ENCODE assay signal across 11 mouse cellular contexts in the genomic region with DNA sequence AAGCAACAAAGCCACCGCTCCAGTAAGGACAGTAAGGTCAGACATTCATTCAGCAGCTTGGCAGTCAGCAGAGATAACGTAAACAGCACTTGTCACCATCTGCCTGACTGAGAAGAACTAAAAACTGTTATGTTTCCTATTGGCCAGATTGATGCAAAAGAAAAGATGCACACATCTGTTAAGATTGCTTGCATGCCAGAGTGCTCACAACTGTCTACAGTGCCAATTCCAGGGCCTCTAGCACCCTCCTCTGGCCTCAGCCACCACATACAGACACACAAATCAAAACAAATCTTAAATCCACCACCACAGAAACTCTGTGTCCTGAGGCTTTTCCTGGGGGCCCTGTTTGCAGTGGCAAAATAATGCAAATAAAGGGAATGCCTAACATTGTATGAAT. TPM values are rescaled to one million over a fixed set of nuclear protein-coding genes. Genes with fewer than 3 reads are reported as not detected.
A peak's percentile ranks its signal among the peaks of the same experiment; 100 is the strongest.
DNase-seq lines count a peak whose midpoint lies in the region; ATAC-seq and TF ChIP-seq lines count a peak whose summit lies in the region.
"Had no signal": no experiment of that assay in that cellular context is flagged by ENCODE, and none has a peak within 500 bp of the region (broad histone marks: within the 10 kb centered on the region; RNA-seq: fewer than 3 reads in every experiment).

No protein-coding gene starts in this region.

- no peaks in the 10 kb centered on the region for H3K27me3 ChIP-seq in heart, adult 2 months (ENCODE audit: control insufficient read depth, insufficient read depth, low read length)
- H3K27me3 ChIP-seq in midbrain, embryonic 14.5 days (ENCODE audit: control insufficient read depth, insufficient read depth, low read length): no peaks in the 10 kb centered on the region
- H3K27me3 ChIP-seq in midbrain, embryonic 13.5 days: no peaks in the 10 kb centered on the region
- H3K27me3 ChIP-seq: hindbrain, embryonic 15.5 days had no signal

- H3K36me3 ChIP-seq in heart, adult 2 months (ENCODE audit: control insufficient read depth, insufficient read depth, low read length): no peaks in the 10 kb centered on the region
- H3K36me3 ChIP-seq in midbrain, embryonic 14.5 days (ENCODE audit: control insufficient read depth, insufficient read depth, low read length): no peaks in the 10 kb centered on the region
- no peaks in the 10 kb centered on the region for H3K36me3 ChIP-seq in midbrain, embryonic 13.5 days
- H3K36me3 ChIP-seq: hindbrain, embryonic 15.5 days had no signal

- WGBS in heart, adult 2 months: 52% methylated on average over 2 of the region's 2 CpGs
- 88% methylated on average over 2 of the region's 2 CpGs for WGBS in midbrain, embryonic 14.5 days
- WGBS in midbrain, embryonic 13.5 days: 89% methylated on average over 2 of the region's 2 CpGs

- H3K27ac ChIP-seq in heart, adult 2 months: no peak overlapping the region
- H3K27ac ChIP-seq in midbrain, embryonic 14.5 days (replicated peaks; ENCODE audit: low read depth, low read length): no peak overlapping the region
- H3K27ac ChIP-seq in midbrain, embryonic 13.5 days: no peak overlapping the region
- H3K27ac ChIP-seq: hindbrain, embryonic 15.5 days had no signal

- peak; percentile 55 for TF ChIP-seq CTCF in heart, adult 2 months (IDR thresholded peaks at IDR 0.05)

- no peak for ATAC-seq in midbrain, embryonic 14.5 days (ENCODE audit: low FRiP score, low TSS enrichment)
- ATAC-seq in midbrain, embryonic 13.5 days: no peak
- ATAC-seq in megakaryocyte progenitor cell, adult 5-6 weeks (replicated peaks; ENCODE audit: poor library complexity): peak; percentile 57

- H3K79me2 ChIP-seq in heart, adult 2 months (replicated peaks; ENCODE audit: control insufficient read depth, insufficient read depth, low read length): no peaks in the 10 kb centered on the region

- TF ChIP-seq POLR2A in heart, adult 2 months (IDR thresholded peaks at IDR 0.05; ENCODE audit: insufficient read depth, low read depth, low read length): no peak

- DNase-seq in heart, adult 2 months: no peak
- no peak for DNase-seq in heart, postnatal 36 days
- peak; percentile 45 for DNase-seq in midbrain, embryonic 14.5 days
- peak; percentile 21 for DNase-seq in ES-CJ7 (ENCODE audit: low read depth, low spot score)
- no peak for DNase-seq in gastrocnemius, postnatal 10 days
- DNase-seq in ovary, postnatal 10 days (ENCODE audit: low spot score): no peak

- H3K4me3 ChIP-seq in heart, adult 2 months: no peak overlapping the region
- H3K4me3 ChIP-seq in midbrain, embryonic 14.5 days (replicated peaks; ENCODE audit: low read depth, low read length): no peak overlapping the region
- no peak overlapping the region for H3K4me3 ChIP-seq in midbrain, embryonic 13.5 days (replicated peaks)
- H3K4me3 ChIP-seq: hindbrain, embryonic 15.5 days had no signal

- H3K9me3 ChIP-seq in midbrain, embryonic 14.5 days (ENCODE audit: control insufficient read depth, low read length): no peaks in the 10 kb centered on the region
- no peaks in the 10 kb centered on the region for H3K9me3 ChIP-seq in midbrain, embryonic 13.5 days
- H3K9me3 ChIP-seq: hindbrain, embryonic 15.5 days had no signal

- no peaks in the 10 kb centered on the region for H3K4me1 ChIP-seq in heart, adult 2 months (ENCODE audit: control insufficient read depth, insufficient read depth, low read length)
- no peaks in the 10 kb centered on the region for H3K4me1 ChIP-seq in midbrain, embryonic 14.5 days (ENCODE audit: control insufficient read depth, insufficient read depth, low read length)
- H3K4me1 ChIP-seq in midbrain, embryonic 13.5 days (replicated peaks): no peaks in the 10 kb centered on the region
- H3K4me1 ChIP-seq: hindbrain, embryonic 15.5 days had no signal

- intact Hi-C loops in heart, adult 2 months (cut with DNase I): no loop called here
- intact Hi-C loops in heart, postnatal 36 days (cut with DNase I): no loop called here

- TF ChIP-seq EP300 in heart, adult 2 months (IDR thresholded peaks at IDR 0.05; ENCODE audit: insufficient read depth, low read depth, low read length): no peak

- no peak overlapping the region for H3K4me2 ChIP-seq in midbrain, embryonic 14.5 days (ENCODE audit: low read length)
- no peak overlapping the region for H3K4me2 ChIP-seq in midbrain, embryonic 13.5 days (replicated peaks)
- H3K4me2 ChIP-seq: hindbrain, embryonic 15.5 days had no signal

- no peak overlapping the region for H3K9ac ChIP-seq in heart, adult 2 months (ENCODE audit: low read depth, low read length)
- H3K9ac ChIP-seq in midbrain, embryonic 14.5 days (replicated peaks; ENCODE audit: low read length): no peak overlapping the region
- no peak overlapping the region for H3K9ac ChIP-seq in midbrain, embryonic 13.5 days (replicated peaks)
- H3K9ac ChIP-seq: hindbrain, embryonic 15.5 days had no signal

RNA-seq across cellular contexts. Expression of a gene that starts 25.2 kb away (rescaled TPM):
- under 1 TPM in 1 of 2 experiments, not detected in 1; 0.18 TPM for total RNA-seq in heart, adult 2 months (2021)
- 0.06 TPM in 1 of 2 replicates, not detected in the other for polyA plus RNA-seq in heart, adult 2 months (2012; rRNA removed)
- under 1 TPM in 1 of 2 experiments, not detected in 1; 0.46 TPM for total RNA-seq in heart, postnatal 36 days (2021)
- 2.4 and 4.4 TPM in 2 replicates for polyA plus RNA-seq in midbrain, embryonic 14.5 days (2014; fragmentation: Nextera tagmentation; extraction: Ambion mirVana)
- 1.0 and 1.6 TPM in 2 replicates for polyA plus RNA-seq in midbrain, embryonic 13.5 days (2015; fragmentation: Nextera tagmentation; extraction: Ambion mirVana)
- total RNA-seq in megakaryocyte progenitor cell, adult 5-6 weeks (2015): 0.35 TPM in 1 of 2 replicates, not detected in the other
- total RNA-seq in megakaryocyte progenitor cell, adult 5-6 weeks (2017): 1.7 TPM in 1 of 2 replicates, not detected in the other
- total RNA-seq in gastrocnemius, postnatal 10 days (2021): under 1 TPM; 0.47 TPM
- total RNA-seq: megakaryocyte, adult 5-6 weeks had no signal

RNA-seq across cellular contexts. Expression of a gene that starts 41.0 kb away (rescaled TPM):
- total RNA-seq in heart, adult 2 months (2021): not detected
- not detected in 2 replicates for polyA plus RNA-seq in heart, adult 2 months (2012; rRNA removed)
- total RNA-seq in heart, postnatal 36 days (2021): not detected
- polyA plus RNA-seq in midbrain, embryonic 14.5 days (2014; fragmentation: Nextera tagmentation; extraction: Ambion mirVana): 1.3 and 2.7 TPM in 2 replicates
- 1.6 and 2.7 TPM in 2 replicates for polyA plus RNA-seq in midbrain, embryonic 13.5 days (2015; fragmentation: Nextera tagmentation; extraction: Ambion mirVana)
- not detected in 2 replicates for total RNA-seq in megakaryocyte progenitor cell, adult 5-6 weeks (2015)
- total RNA-seq in megakaryocyte progenitor cell, adult 5-6 weeks (2017): not detected in 2 replicates
- under 1 TPM in 1 of 2 experiments, not detected in 1; 0.96 TPM for total RNA-seq in gastrocnemius, postnatal 10 days (2021)
- total RNA-seq: megakaryocyte, adult 5-6 weeks had no signal
- polyA plus RNA-seq: spleen, adult 2 months had no signal

RNA-seq across cellular contexts. Expression of a gene that starts 42.1 kb away (rescaled TPM):
- 1 to 10 TPM; 5.4 to 6.0 TPM for total RNA-seq in heart, adult 2 months (2021)
- polyA plus RNA-seq in heart, adult 2 months (2012; rRNA removed): 3.9 and 6.9 TPM in 2 replicates
- total RNA-seq in heart, postnatal 36 days (2021): 1 to 10 TPM; 5.8 to 6.9 TPM
- 41.9 and 54.7 TPM in 2 replicates for polyA plus RNA-seq in midbrain, embryonic 14.5 days (2014; fragmentation: Nextera tagmentation; extraction: Ambion mirVana)
- 39.2 and 41.1 TPM in 2 replicates for polyA plus RNA-seq in midbrain, embryonic 13.5 days (2015; fragmentation: Nextera tagmentation; extraction: Ambion mirVana)
- 9.2 and 11.3 TPM in 2 replicates for total RNA-seq in megakaryocyte progenitor cell, adult 5-6 weeks (2015)
- total RNA-seq in megakaryocyte progenitor cell, adult 5-6 weeks (2017): 10.2 and 15.3 TPM in 2 replicates
- 10 to 100 TPM in 1 of 2 experiments, 1 to 10 TPM in 1; 8.4 to 11.7 TPM for total RNA-seq in gastrocnemius, postnatal 10 days (2021)

RNA-seq across cellular contexts. Expression of a gene that starts 42.4 kb away (rescaled TPM):
- 10 to 100 TPM; 15.4 to 15.6 TPM for total RNA-seq in heart, adult 2 months (2021)
- polyA plus RNA-seq in heart, adult 2 months (2012; rRNA removed): 9.1 and 9.5 TPM in 2 replicates
- 10 to 100 TPM; 14.7 TPM for total RNA-seq in heart, postnatal 36 days (2021)
- polyA plus RNA-seq in midbrain, embryonic 14.5 days (2014; fragmentation: Nextera tagmentation; extraction: Ambion mirVana): 47.3 and 48.5 TPM in 2 replicates
- polyA plus RNA-seq in midbrain, embryonic 13.5 days (2015; fragmentation: Nextera tagmentation; extraction: Ambion mirVana): 47.2 and 47.9 TPM in 2 replicates
- 8.9 and 13.4 TPM in 2 replicates for total RNA-seq in megakaryocyte progenitor cell, adult 5-6 weeks (2015)
- 7.1 and 14.9 TPM in 2 replicates for total RNA-seq in megakaryocyte progenitor cell, adult 5-6 weeks (2017)
- total RNA-seq in gastrocnemius, postnatal 10 days (2021): 1 to 10 TPM; 2.9 to 5.0 TPM

Comparison
In these comparisons a context has a peak if more than half of its experiments do, and no peak if none do; other contexts are left out.
1. DNase-seq: peak in midbrain, embryonic 14.5 days (single experiment) and ES-CJ7 (single experiment); none in heart, adult 2 months (0 of 2), heart, postnatal 36 days (0 of 2), gastrocnemius, postnatal 10 days (single experiment) and ovary, postnatal 10 days (single experiment).